ENCODE assay signal across 18 mouse cellular contexts in genomic region chr2:45805329-45805728, GRCm38 (mm10).
"Had no signal": no experiment of that assay in that cellular context is flagged by ENCODE, and none has a peak within 500 bp of the region (broad histone marks: within the 10 kb centered on the region; RNA-seq: fewer than 3 reads in every experiment).

No protein-coding gene starts in this region.

- H3K4me2 ChIP-seq: liver, embryonic 13.5 days; midbrain, embryonic 12.5 days; midbrain, embryonic 15.5 days; neural tube, embryonic 12.5 days; neural tube, embryonic 15.5 days; stomach, embryonic 15.5 days had no signal

- H3K36me3 ChIP-seq: liver, embryonic 13.5 days; midbrain, embryonic 12.5 days; midbrain, embryonic 15.5 days; neural tube, embryonic 12.5 days; neural tube, embryonic 15.5 days; stomach, embryonic 15.5 days had no signal

- H3K27ac ChIP-seq: kidney, postnatal 0 days; layer of hippocampus, adult 2 months; left cerebral cortex, adult 2 months; liver, embryonic 13.5 days; macrophage; midbrain, embryonic 12.5 days; midbrain, embryonic 15.5 days; neural tube, embryonic 12.5 days; neural tube, embryonic 15.5 days; stomach, embryonic 15.5 days had no signal

- H3K27me3 ChIP-seq: liver, embryonic 13.5 days; midbrain, embryonic 12.5 days; midbrain, embryonic 15.5 days; neural tube, embryonic 12.5 days; neural tube, embryonic 15.5 days; stomach, embryonic 15.5 days had no signal

- H3K4me1 ChIP-seq: liver, embryonic 13.5 days; midbrain, embryonic 12.5 days; midbrain, embryonic 15.5 days; neural tube, embryonic 12.5 days; neural tube, embryonic 15.5 days; stomach, embryonic 15.5 days had no signal

- ATAC-seq: intestine, postnatal 0 days; midbrain, embryonic 15.5 days had no signal

- H3K9ac ChIP-seq: liver, embryonic 13.5 days; midbrain, embryonic 12.5 days; midbrain, embryonic 15.5 days; neural tube, embryonic 12.5 days; neural tube, embryonic 15.5 days; stomach, embryonic 15.5 days had no signal

- DNase-seq: kidney, adult 2 months; kidney, postnatal 25 days; layer of hippocampus, postnatal 36 days; liver, embryonic 13.5 days; right cerebral cortex, adult 18-20 months; right cerebral cortex, postnatal 14 days; right cerebral cortex, postnatal 4 days; thymus, postnatal 25 days had no signal

- H3K9me3 ChIP-seq: liver, embryonic 13.5 days; midbrain, embryonic 12.5 days; midbrain, embryonic 15.5 days; neural tube, embryonic 12.5 days; neural tube, embryonic 15.5 days; stomach, embryonic 15.5 days had no signal

- H3K4me3 ChIP-seq: layer of hippocampus, adult 2 months; left cerebral cortex, adult 2 months; liver, embryonic 13.5 days; midbrain, embryonic 12.5 days; midbrain, embryonic 15.5 days; neural tube, embryonic 12.5 days; neural tube, embryonic 15.5 days; stomach, embryonic 15.5 days had no signal
